Mouse (Mus musculus) bone marrow, adult 2 months (tissue): ENCODE measurements around the gene Mapk14.

Experiments
- CTCF ChIP-seq: fragments of 200-500 bp; IDR thresholded peaks from 2 replicates; pipeline ENCODE4 v1.5.1; 2011; ENCODE audit warnings: low read length, control low read depth; ENCODE audit not compliant: control insufficient read depth, insufficient read depth
- POLR2A ChIP-seq: fragments of 200-500 bp; IDR thresholded peaks from 2 replicates; pipeline ENCODE4 v1.6.1; 2011; ENCODE audit warnings: low read depth, mild to moderate bottlenecking, control low read depth, low read length, borderline replicate concordance; ENCODE audit not compliant: control insufficient read depth

DNA sequence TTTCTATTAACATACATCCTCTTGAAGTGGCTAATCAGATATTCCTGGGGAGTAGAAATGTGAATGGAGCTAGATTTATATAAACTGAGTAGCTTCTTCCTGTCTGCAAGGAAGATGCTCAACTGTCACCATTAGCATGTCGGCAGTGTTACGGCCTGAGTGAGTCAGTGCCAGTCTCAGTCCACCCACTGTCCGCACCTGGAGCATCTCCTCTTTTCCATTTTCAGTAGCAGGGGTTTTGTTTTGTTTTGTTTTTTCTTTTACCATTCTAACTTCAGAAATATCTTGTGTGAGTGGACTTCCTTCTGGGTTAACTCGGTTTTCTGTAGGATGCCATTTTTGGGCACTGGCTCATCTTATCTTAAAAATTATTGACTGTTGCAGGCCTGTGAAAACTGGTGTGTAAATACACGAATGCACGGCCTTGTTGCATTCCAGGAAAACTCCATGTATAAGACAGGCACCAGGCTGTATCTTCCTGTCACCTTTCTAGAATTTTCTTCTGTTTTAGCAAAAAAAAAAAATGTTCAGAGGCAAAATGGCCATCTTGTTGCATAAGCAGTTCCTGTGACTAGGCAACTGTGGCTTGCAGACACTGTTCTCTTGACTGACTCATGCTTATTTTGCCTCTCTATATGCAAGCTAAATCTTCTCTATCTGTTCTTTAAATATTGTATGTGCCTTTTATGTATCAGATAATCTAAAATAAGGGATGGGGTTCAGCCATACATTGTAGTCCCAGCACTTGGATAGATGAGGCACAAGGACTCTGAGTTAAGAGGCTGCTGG lies 44.4 kb downstream of the Mapk14 start:
- TF ChIP-seq POLR2A (no peak), CTCF (no peak)
